Mouse (Mus musculus) olfactory bulb, adult 2 months (tissue): ENCODE measurements around the gene Pld1.

Experiments used
- CTCF ChIP-seq: fragments of 200-500 bp; IDR thresholded peaks from 2 replicates; pipeline ENCODE4 v1.5.1; 2012; ENCODE audit warnings: low read depth, mild to moderate bottlenecking, low read length, moderate library complexity; ENCODE audit not compliant: insufficient read depth
- POLR2A ChIP-seq: fragments of 200-500 bp; IDR thresholded peaks from 2 replicates; pipeline ENCODE4 v1.6.1; 2012; ENCODE audit warnings: mild to moderate bottlenecking, low read depth, low read length, moderate library complexity; ENCODE audit not compliant: insufficient read depth

- TF ChIP-seq POLR2A, result no peak
- no peak for TF ChIP-seq CTCF
Measured at GRCm38 (mm10) chr3:28012177-28012576, 73.7 kb downstream of the Pld1 start.
